Mouse (Mus musculus): ENCODE data around the gene Clip3. TPM values are rescaled to one million over a fixed set of nuclear protein-coding genes. Genes with fewer than 3 reads are reported as not detected.

The Clip3 gene
- polyA plus RNA-seq, 1 experiment from 2014 or later, result 20.2 TPM

- Histone ChIP-seq H3K27ac (ENCODE audit: poor library complexity, severe bottlenecking) (no peak overlapping the region), H3K36me3 (peaks cover 6% of the 10 kb centered on the region; the same call in 1 of the 2 replicates), H3K4me2 (no peak overlapping the region), H3K27me3 (replicated peaks) (peaks cover 51% of the 10 kb centered on the region), H3K9ac (no peak overlapping the region), H3K4me1 (replicated peaks) (0 out of 2 replicates have a peak, but pooled peaks cover 7% of the 10 kb centered on the region), H3K4me3 (no peak overlapping the region), H3K9me3 (replicated peaks) (no peaks in the 10 kb centered on the region)
- WGBS, result 17% methylated on average over 6 of the region's 6 CpGs
- ATAC-seq (ENCODE audit: insufficient number of reproducible peaks, low FRiP score), result no peak
Measured at GRCm38 (mm10) chr7:30353279-30353822, 61.8 kb downstream of the Clip3 start.

GRCm38 (mm10) chr7:30354059-30354458 lies 62.5 kb downstream of the Clip3 start:
- Histone ChIP-seq H3K4me2 (no peak overlapping the region), H3K27me3 (replicated peaks) (peaks cover 45% of the 10 kb centered on the region), H3K9me3 (replicated peaks) (no peaks in the 10 kb centered on the region), H3K27ac (ENCODE audit: poor library complexity, severe bottlenecking) (no peak overlapping the region), H3K4me1 (replicated peaks) (0 out of 2 replicates have a peak, but pooled peaks cover 7% of the 10 kb centered on the region), H3K36me3 (peaks cover 7% of the 10 kb centered on the region; the same call in 1 of the 2 replicates), H3K9ac (no peak overlapping the region), H3K4me3 (no peak overlapping the region)
- 63% methylated on average over 4 of the region's 4 CpGs for WGBS
- ATAC-seq (ENCODE audit: insufficient number of reproducible peaks, low FRiP score), result no peak

Other genes with a start within 250 kb of the Clip3 start
- 3.1 and 3.4 TPM in 2 replicates for gene Zfp14, start 240.3 kb upstream of the Clip3 start, polyA plus RNA-seq (2016; fragmentation: Nextera tagmentation; extraction: Ambion mirVana)
- 2.5 and 2.9 TPM in 2 replicates for gene Zfp82, start 218.8 kb upstream of the Clip3 start, polyA plus RNA-seq (2016; fragmentation: Nextera tagmentation; extraction: Ambion mirVana)
- 1.5 and 1.7 TPM in 2 replicates for gene Gm26920, start 201.3 kb upstream of the Clip3 start, polyA plus RNA-seq (2016; fragmentation: Nextera tagmentation; extraction: Ambion mirVana)
- gene Zfp566, start 201.2 kb upstream of the Clip3 start, polyA plus RNA-seq (2016; fragmentation: Nextera tagmentation; extraction: Ambion mirVana), result 5.8 and 6.1 TPM in 2 replicates
- gene Zfp260, start 197.0 kb upstream of the Clip3 start, polyA plus RNA-seq (2016; fragmentation: Nextera tagmentation; extraction: Ambion mirVana), result 90.8 and 93.5 TPM in 2 replicates
- 11.6 TPM in 2 replicates for gene Zfp382, start 169.8 kb upstream of the Clip3 start, polyA plus RNA-seq (2016; fragmentation: Nextera tagmentation; extraction: Ambion mirVana)
- 10.5 TPM in 2 replicates for gene Zfp146, start 122.0 kb upstream of the Clip3 start, polyA plus RNA-seq (2016; fragmentation: Nextera tagmentation; extraction: Ambion mirVana)
- gene Cox7a1, start 107.6 kb upstream of the Clip3 start, polyA plus RNA-seq (2016; fragmentation: Nextera tagmentation; extraction: Ambion mirVana), result 300 and 306 TPM in 2 replicates
- 77.0 and 83.4 TPM in 2 replicates for gene Capns1, start 92.9 kb upstream of the Clip3 start, polyA plus RNA-seq (2016; fragmentation: Nextera tagmentation; extraction: Ambion mirVana)
- 101 and 105 TPM in 2 replicates for gene Polr2i, start 59.8 kb upstream of the Clip3 start, polyA plus RNA-seq (2016; fragmentation: Nextera tagmentation; extraction: Ambion mirVana)
- 155 and 162 TPM in 2 replicates for gene Tbcb, start 59.5 kb upstream of the Clip3 start, polyA plus RNA-seq (2016; fragmentation: Nextera tagmentation; extraction: Ambion mirVana)
- not detected in 2 replicates for gene Ovol3, start 56.0 kb upstream of the Clip3 start, polyA plus RNA-seq (2016; fragmentation: Nextera tagmentation; extraction: Ambion mirVana)
- 0.27 and 0.32 TPM in 2 replicates for gene Thap8, start 11.6 kb upstream of the Clip3 start, polyA plus RNA-seq (2016; fragmentation: Nextera tagmentation; extraction: Ambion mirVana)
- gene Wdr62, start 11.3 kb upstream of the Clip3 start, polyA plus RNA-seq (2016; fragmentation: Nextera tagmentation; extraction: Ambion mirVana), result 9.3 and 9.9 TPM in 2 replicates
- gene Alkbh6, start 17.0 kb downstream of the Clip3 start, polyA plus RNA-seq (2016; fragmentation: Nextera tagmentation; extraction: Ambion mirVana), result 56.8 and 59.0 TPM in 2 replicates
- 18.4 and 19.5 TPM in 2 replicates for gene Syne4, start 23.1 kb downstream of the Clip3 start, polyA plus RNA-seq (2016; fragmentation: Nextera tagmentation; extraction: Ambion mirVana)
- gene E130208F15Rik, start 30.0 kb downstream of the Clip3 start, polyA plus RNA-seq (2016; fragmentation: Nextera tagmentation; extraction: Ambion mirVana), result 1.7 and 2.9 TPM in 2 replicates
- gene Sdhaf1, start 32.2 kb downstream of the Clip3 start, polyA plus RNA-seq (2016; fragmentation: Nextera tagmentation; extraction: Ambion mirVana), result 16.7 and 17.0 TPM in 2 replicates
- gene Lrfn3, start 71.0 kb downstream of the Clip3 start, polyA plus RNA-seq (2016; fragmentation: Nextera tagmentation; extraction: Ambion mirVana), result 2.3 and 2.8 TPM in 2 replicates
- 9.5 and 9.8 TPM in 2 replicates for gene Tyrobp, start 122.0 kb downstream of the Clip3 start, polyA plus RNA-seq (2016; fragmentation: Nextera tagmentation; extraction: Ambion mirVana)
- gene Hcst, start 128.1 kb downstream of the Clip3 start, polyA plus RNA-seq (2016; fragmentation: Nextera tagmentation; extraction: Ambion mirVana), result 1.1 TPM in 1 of 2 replicates, not detected in the other
- gene Nfkbid, start 130.0 kb downstream of the Clip3 start, polyA plus RNA-seq (2016; fragmentation: Nextera tagmentation; extraction: Ambion mirVana), result 0.95 and 1.3 TPM in 2 replicates
- gene Aplp1, start 153.8 kb downstream of the Clip3 start, polyA plus RNA-seq (2016; fragmentation: Nextera tagmentation; extraction: Ambion mirVana), result 41.6 and 43.4 TPM in 2 replicates
- gene Kirrel2, start 166.0 kb downstream of the Clip3 start, polyA plus RNA-seq (2016; fragmentation: Nextera tagmentation; extraction: Ambion mirVana), result 1.1 and 1.3 TPM in 2 replicates
- 0.06 and 0.23 TPM in 2 replicates for gene Nphs1, start 166.6 kb downstream of the Clip3 start, polyA plus RNA-seq (2016; fragmentation: Nextera tagmentation; extraction: Ambion mirVana)
- gene Prodh2, start 201.9 kb downstream of the Clip3 start, polyA plus RNA-seq (2016; fragmentation: Nextera tagmentation; extraction: Ambion mirVana), result 1.00 TPM in 1 of 2 replicates, not detected in the other
- gene Arhgap33, start 243.3 kb downstream of the Clip3 start, polyA plus RNA-seq (2016; fragmentation: Nextera tagmentation; extraction: Ambion mirVana), result 10.1 and 10.9 TPM in 2 replicates

Measured in heart, embryonic 12.5 days (tissue).